Mouse (Mus musculus): ENCODE results near the gene Ccdc73.
"Not testable (repeated sequence)": the region's sequence is repeated elsewhere in the genome, so short reads cannot be mapped to it uniquely, and the experiment has no call there.

The Ccdc73 gene

DNA sequence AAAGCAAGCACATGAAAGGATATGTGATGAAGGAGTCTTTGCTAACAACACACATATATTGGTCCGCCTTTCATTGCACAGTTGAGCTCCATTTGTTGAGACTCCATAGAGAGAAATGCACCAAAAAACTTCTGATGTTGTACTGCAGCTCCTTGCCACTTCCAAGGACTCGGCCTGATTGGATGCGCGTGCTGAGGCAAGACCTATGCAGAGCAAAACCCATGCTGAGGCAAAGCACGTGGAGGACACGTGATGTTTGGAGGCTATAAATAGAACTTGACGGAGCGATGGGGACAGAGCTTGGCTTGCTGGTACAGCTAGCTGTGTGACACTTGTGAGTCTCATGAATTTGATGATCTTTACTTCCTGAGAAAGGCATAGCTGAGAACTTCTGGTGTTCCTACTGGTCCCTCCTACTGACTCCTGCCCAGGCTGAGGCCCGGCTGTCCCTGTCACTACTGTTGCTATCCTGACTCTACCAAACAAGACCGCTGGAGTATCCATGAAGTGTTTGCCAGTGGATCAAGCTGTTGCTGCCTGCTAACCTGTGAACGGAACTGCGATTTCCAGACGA is at the start of gene Ccdc73:
Gene Ccdc73, plus strand, starts transcription at position 524 of the 574 bp plus-strand sequence.
- no peak for DNase-seq (ENCODE audit: low spot score)

DNA sequence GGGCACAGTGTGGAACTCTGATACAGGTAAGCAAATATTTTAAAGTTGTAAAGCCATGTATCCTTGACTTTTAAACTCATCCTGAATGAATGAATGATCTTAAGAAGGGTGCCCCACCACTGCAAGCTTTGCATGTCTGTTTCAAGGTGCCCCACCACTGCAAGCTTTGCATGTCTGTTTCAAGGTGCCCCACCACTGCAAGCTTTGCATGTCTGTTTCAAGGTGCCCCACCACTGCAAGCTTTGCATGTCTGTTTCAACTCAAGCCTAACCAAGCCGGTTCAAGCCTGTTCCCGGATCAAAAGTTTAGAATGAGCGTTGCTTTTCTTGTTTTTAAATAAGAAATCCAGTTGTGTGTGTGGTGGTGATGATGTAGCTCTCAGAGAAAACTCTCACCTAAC is 48.8 kb upstream of the Ccdc73 start:
- DNase-seq (ENCODE audit: low spot score), result not testable (repeated sequence)

DNA sequence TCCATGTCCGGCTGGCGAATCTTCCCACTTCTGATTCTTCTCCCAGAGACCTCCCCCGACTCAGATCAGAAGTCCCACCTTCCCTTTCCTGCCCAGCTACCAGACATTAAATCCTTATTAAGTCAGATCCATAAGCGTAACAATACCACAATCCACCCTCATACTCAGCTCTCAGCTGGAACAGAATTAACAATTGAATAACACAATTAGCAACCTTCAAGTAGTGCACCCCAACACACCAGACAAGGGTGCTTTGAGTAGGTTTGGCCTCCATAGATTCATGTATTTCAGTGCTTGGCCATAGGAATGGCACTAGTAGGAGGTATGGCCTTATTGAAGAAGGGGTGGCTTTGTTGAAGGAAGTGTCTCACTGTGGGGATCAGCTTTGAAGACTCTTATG is 41.4 kb upstream of the Ccdc73 start:
- DNase-seq (ENCODE audit: low spot score), result no peak

DNA sequence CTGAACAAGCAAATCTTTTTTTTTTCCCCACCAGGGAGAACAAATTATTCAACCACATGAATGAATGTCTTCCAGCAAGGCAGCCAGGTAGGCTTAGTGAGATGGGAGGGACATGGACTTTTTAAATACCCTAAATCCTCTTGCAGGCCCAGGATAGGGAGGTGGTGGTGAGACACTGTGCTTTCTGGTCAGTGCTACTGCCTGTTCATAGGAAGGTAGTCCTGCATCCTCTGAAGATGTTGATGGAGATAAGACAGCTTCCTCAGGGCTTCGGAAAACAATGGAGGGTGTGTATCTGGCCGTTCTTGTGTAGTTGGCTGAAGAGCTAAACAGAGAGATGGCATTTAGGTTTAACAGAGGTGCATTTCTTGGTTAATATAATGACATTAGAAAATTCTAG is 35.1 kb upstream of the Ccdc73 start:
- no peak for DNase-seq (ENCODE audit: low spot score)

DNA sequence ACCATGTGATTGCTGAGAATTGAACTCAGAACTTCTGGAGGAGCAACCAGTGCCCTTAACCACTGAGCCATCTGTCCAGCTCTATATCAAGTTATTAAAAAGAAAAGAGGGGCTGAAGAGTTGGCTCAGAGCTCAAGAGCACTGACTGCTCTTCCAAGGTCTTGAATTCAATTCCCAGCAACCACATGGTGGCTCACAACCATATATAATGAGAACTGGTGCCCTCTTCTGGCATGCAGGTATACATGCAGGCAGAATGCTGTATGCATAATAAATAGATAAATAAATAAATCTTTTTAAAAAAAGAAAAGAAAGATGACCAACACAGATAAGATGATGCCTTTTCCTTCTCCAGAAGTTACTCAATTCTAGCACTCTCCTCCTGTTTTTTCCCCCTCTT is 26.6 kb upstream of the Ccdc73 start:
- DNase-seq (ENCODE audit: low spot score), result no peak

GRCm38 (mm10) chr2:104841736-104842135 is 25.9 kb upstream of the Ccdc73 start:
- DNase-seq (ENCODE audit: low spot score), result no peak

- no peak for DNase-seq (ENCODE audit: low spot score)
These were observed 25.0 kb upstream of the Ccdc73 start for GRCm38 (mm10) chr2:104842559-104842958.

DNA sequence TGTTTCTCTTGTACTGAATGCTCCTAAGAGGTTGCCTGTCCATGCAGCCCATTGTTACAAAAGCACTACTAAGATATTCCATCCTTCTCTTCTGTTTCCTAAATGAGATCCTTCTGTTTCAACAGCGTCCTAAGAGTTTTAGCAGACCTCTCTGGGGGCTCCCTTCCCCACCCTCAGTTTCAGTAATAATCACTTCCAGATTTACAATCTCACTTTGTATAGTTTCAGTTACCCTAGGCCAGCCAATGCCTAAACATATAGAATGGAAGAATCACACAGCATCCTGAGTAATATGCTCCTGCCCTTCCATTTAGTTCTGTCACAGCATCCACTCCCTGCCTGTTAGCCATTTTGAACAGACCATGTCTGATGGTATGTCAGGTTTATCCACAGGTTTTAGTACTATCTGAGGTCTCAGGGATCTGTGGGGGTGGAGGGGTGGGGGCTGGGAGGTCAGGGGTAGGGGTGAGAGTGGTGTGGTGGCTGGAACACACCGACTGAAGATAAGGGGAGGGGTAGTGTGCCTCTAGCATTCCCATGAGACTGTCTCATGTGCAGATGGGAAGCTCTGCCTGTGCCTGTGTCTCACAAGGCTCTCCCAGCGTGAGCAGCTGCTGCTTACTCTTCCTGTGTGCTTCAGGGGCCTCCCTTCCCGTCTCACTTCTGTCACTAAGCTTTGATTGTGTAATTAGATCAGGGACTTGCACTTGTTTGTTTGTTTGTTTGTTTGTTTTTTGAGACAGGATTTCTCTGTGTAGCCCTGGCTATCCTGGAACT is 20.8 kb upstream of the Ccdc73 start:
- DNase-seq (ENCODE audit: low spot score), result no peak

DNA sequence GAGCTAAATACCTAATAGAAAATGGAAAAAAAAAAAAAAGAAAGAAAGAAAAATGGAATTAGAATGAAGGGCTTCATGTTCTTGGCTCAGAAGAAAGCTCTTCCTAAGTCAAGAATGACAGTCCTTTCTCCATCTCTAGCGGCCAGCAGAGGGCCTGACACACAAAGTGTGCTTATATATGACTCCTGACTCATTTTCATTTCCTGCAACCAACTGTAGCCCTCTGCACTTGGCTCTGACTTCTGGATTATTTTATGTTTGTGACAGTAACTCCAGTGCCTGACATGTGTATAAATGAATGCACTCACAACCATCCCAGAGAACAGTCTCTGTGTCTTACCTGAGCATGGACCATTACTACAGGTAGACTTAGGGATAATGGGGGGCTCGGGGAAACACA is 20.0 kb upstream of the Ccdc73 start:
- peak; percentile 36 for DNase-seq (ENCODE audit: low spot score)

- DNase-seq (ENCODE audit: low spot score), result peak; percentile 43
These were observed 19.1 kb upstream of the Ccdc73 start for GRCm38 (mm10) chr2:104848235-104849161.

DNA sequence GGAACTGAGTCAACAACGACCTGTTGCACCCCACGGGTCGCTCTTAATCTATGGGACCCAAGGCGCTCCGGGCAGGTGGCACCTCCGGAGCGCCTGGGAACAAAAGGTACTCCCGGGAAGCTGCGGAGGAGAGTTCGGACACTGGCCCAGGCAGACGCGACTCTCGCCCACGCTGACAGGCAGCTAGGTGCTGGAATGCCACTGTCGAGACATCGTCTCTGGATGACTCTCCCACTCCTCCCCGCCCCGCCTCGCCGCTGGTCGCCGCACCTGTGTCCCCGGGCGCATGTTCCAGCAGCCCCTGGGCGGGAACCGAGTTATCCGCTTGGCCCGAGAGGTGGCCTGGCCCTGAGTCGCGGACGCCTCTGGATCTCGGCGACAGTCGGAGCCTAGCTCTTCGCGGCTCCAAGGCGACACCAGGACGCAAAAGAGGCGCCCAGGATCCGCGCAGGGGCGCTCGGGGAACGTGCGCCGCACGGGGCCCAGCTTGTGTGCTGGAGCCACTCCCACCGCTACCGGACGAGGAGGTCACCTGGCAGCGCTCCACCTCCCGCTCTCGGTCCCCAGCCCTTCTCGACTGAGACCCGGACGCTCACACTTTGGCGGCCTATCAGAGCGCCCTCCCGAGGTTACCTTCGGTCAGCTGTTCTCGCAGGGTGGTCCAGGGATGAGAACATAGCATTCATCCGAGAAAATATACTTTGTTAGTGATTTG is 18.2 kb upstream of the Ccdc73 start, which contains the start of gene Prrg4:
Gene Prrg4, minus strand, starts transcription at position 601 of the 715 bp plus-strand sequence.
- peak; percentile 85 for DNase-seq (ENCODE audit: low spot score)

DNA sequence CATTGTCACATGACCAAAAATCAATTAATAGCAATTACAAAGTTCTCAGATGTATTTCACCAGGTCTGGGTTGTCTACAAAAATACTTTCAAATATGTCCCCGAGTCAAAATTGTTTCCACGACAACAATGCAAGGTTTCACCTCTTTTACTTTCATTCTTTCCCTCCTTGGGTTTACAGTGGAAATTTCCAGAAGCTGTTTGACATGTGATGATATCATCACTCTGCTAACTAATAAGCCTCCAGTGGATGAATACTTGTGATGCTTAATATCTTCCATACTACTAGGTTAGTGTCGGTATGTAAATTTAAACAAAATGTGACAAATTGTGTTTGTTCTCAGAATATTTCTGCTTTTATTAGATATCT is 17.6 kb upstream of the Ccdc73 start:
- no peak for DNase-seq (ENCODE audit: low spot score)

DNA sequence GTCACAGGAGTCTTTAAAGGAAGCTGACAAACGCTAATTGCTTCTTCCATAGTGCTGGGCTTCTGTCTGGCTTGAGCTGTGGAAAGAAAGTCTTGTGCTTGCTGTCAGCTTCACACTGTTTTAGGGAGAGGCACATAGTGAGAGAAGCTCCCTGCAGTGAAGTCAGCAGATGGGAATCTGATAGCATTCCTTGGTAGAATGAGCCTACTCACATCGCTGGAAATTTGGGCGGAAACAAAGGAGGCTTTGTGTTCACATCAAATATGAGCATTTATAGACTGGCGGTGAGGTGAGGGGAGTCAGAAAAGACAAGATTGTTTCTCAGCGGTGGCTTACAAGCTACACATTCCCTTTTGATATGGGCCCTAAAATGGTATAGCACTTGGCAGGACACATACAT is 15.9 kb upstream of the Ccdc73 start:
- DNase-seq (ENCODE audit: low spot score), result no peak

- no peak for DNase-seq (ENCODE audit: low spot score)
These were observed 15.1 kb upstream of the Ccdc73 start for GRCm38 (mm10) chr2:104852546-104852945.

DNA sequence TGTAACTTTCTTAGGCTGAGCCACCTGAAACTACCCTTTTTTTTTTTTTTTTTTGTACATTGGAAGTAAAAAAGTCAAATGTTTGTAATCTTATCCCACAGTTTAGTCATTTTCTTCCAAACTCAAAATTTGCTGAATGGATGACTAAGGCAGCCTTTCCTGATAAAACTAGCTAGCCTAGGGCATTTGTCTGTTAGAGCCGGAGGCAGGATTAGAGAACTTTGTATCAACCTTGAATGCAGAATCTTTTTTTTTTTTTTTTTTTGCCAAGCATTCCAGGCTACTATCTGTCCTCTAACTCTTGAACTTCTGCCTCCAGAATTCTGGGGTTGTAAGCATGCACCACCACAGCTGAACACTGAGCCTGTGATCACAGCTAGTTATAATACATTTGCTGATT is 12.8 kb upstream of the Ccdc73 start:
- DNase-seq (ENCODE audit: low spot score), result no peak

DNA sequence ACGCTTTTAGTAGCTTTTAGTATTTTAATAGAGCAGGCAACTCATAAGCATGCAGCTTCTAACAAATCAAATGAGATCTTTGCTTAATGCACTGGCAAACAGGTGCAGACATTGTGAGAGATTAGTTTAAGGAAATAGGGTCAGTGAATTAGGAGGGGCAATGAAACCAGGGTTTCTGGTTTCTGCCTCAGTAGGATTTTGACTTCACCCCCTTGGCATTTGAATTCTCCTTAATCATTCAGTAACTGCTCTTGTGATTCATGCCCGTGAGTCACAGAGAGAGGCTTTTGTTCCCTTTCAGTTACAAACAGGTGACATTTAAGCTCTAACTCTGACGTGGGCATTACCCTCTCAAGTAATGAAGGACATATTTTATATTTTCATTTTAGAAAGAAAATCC is 11.9 kb upstream of the Ccdc73 start:
- DNase-seq (ENCODE audit: low spot score), result no peak

- DNase-seq (ENCODE audit: low spot score), result no peak
These were observed 11.4 kb upstream of the Ccdc73 start for GRCm38 (mm10) chr2:104856218-104856617.

- DNase-seq (ENCODE audit: low spot score), result not testable (repeated sequence)
These were observed 9.5 kb upstream of the Ccdc73 start for GRCm38 (mm10) chr2:104858083-104858482.

DNA sequence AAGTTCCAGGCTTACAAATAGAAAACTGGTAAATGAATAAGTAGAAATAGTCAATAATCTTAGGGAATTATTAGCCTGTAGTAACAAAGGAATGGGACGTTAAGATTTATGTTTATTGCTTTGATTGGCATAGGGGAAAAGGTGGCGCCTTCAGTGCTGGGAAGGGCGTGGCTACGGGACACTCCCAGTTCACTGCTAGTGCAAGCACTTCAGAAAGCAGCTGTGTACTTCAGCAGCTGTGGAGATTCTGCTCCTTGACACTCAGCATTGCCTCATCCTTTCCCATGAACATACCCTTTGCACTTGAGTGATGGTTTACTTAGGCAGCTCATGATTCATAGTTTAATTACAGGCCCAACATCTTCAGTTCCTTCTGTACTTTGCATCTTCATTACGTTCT is 8.5 kb upstream of the Ccdc73 start:
- no peak for DNase-seq (ENCODE audit: low spot score)

DNA sequence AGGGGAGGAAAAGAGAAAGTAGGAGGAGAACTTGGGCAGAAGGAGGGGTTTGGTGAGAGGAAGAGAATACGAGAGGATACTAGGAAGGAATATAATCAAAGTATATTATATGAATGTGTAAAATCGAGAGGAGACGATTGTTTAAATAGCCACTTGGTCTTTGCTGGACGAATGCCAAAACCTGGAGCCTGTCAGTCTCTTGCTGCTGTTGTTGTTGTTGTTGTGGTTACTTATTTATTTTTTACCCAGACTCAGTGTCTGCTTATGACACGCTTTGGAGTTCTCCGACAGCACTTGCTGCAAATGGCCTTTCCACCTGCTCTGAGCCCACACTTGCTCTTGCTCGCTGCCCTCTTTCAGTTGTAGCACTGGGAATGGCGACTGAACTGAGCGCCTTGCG is 7.2 kb upstream of the Ccdc73 start:
- no peak for DNase-seq (ENCODE audit: low spot score)

DNA sequence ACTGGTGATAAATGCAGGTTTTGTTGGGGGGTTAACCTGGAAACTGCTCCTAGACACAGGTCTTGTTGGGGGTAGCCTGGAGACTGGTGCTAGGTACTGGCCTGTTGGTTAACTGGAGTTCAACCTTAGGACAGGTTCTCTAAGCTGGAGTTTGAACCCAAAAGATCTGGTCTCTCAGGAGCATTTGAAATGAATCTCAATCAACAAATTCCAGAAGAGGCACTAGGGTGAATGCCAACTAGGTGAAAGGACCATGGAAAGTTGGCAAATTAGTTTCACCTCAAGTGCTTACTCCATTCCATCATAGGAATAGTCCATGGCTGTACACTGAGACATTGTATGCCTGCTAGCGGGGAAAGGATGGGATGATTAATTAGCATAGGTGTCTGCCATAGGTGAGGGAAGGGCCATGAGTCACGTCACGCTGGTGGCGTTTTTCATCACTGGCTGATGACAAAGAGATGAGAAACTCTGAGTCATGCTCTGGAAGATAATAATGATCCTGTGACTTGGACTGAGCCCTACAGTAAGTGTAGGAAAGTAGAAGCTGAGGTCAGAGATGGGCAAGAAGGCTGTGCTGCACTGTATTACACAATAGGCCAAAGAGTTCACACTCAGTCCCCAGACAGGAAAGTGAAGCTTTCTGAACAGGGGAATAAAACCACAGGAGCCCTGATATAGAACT is 3.3 kb upstream of the Ccdc73 start:
- DNase-seq (ENCODE audit: low spot score), result no peak

GRCm38 (mm10) chr2:104869101-104869500 is 1.5 kb downstream of the Ccdc73 start:
- DNase-seq (ENCODE audit: low spot score), result no peak

Measured in urinary bladder, postnatal 14 days (tissue).